Mouse (Mus musculus) heart, adult 8-10 months (tissue): ENCODE measurements at regions not wholly inside any gene's neighbourhood (a gene's known extent, or its start where the extent isn't known, plus 50 kb on each side); places are given as distances from the start of the nearest gene placed in this dataset.

Experiments used
- DNase-seq: peaks from one replicate; pipeline ENCODE4 v3.0.0; 2022; ENCODE audit warnings: low spot score

DNA sequence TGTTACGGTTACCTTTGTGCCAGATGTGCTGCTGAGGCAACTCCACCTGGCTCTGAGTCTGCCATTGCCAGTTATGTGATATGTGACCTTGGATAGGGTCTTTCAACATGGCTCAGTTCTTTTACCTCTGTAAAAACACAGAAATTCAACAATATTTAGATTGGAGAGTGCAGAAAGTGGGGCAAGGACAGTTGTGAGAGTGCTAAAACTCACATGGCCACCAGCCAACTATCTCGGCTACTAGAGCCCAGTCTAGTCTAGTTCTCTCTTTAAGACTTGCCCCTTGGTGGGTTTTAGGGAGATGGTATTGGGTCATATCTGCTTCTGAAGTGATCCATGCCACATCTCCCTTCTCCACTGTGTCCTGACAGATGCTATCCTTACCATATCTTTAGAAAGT lies 233.0 kb downstream of the Phf14 start:
- no peak for DNase-seq

GRCm38 (mm10) chr6:12145216-12145615 lies 237.6 kb downstream of the Phf14 start:
- no peak for DNase-seq

- DNase-seq = no peak
Measured at GRCm38 (mm10) chr6:12150613-12151333, 243.2 kb downstream of the Phf14 start.

GRCm38 (mm10) chr6:12163971-12164370 lies 256.4 kb downstream of the Phf14 start:
- DNase-seq = no peak

GRCm38 (mm10) chr6:12168533-12168932 lies 260.9 kb downstream of the Phf14 start:
- no peak for DNase-seq

- DNase-seq = no peak
Measured at GRCm38 (mm10) chr6:12169431-12169830, 261.8 kb downstream of the Phf14 start.

GRCm38 (mm10) chr6:12170722-12171121 lies 263.1 kb downstream of the Phf14 start:
- no peak for DNase-seq

GRCm38 (mm10) chr6:12171189-12171588 lies 263.6 kb downstream of the Phf14 start:
- no peak for DNase-seq

DNA sequence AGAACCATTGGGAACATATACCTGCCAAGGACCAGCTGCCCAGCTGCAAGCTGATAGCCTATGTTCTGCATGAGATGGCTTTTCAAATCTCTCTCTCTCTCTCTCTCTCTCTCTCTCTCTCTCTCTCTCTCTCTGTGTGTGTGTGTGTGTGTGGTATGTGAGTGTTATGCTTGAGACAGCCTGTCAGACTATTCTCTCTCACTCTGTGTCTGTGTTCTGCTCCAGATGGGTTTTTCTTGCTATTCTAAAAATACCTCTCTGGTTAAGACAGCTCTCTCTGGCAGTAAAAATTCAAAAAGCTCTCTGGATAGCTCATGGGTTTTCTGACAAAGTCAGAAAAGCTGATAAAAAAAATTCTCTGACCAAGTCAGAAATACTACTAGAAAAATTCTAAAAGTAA lies 270.4 kb downstream of the Phf14 start:
- DNase-seq = no peak

GRCm38 (mm10) chr6:12180951-12181350 lies 273.3 kb downstream of the Phf14 start:
- no peak for DNase-seq

- no peak for DNase-seq
Measured at GRCm38 (mm10) chr6:12210190-12210589, 302.6 kb downstream of the Phf14 start.

DNA sequence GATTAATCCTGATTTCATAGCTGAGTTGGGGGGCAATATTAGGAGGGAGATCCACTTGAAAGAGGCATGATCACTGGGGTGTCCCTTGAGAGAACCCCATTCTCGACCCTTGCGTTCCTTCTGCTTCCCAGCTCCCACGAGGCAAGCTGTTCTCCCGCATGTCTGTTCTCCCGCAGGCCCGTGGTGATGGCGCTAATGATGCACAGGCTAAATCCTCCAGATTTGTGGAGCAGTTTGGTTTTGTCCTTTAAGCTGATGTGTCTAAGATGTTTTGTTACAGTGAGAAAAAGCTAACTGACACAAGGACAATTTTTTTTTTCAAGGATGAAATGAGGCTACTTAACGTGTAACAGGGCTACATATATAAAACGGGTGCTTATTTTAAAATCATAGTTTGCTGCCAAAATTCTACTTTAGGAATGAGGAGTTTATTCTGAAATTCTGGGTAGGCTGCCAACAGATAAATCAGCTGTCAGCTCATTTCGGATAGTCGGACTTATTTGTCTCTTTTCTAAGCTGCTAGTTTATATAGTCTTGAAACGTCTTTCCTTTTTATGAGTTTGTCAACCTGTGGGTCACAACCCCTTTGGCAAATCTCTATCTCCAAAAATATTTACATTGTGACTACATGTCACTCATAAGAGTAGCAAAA lies 307.0 kb downstream of the Phf14 start:
- no peak for DNase-seq

- DNase-seq = no peak
Measured at GRCm38 (mm10) chr6:12215178-12215553, 307.6 kb downstream of the Phf14 start.

DNA sequence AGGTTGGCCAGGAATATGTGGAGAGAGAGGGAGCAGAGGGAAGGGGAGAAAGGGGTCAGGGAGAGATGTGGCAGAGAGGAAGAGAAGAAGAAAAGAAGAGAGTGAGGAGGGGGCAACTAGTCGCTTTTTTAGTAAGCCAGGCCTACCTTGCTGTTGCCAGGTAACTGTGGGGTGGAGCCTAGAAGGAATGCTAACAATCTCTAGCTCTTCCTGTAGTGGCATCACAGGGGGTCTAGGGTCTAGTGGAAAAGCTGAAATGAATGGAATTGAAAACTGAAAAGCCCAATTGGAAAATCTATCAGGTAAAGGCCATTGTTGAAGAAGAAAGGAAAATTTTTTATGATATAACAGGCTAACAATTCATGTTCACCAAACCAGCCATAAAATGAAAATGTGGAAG lies 336.5 kb downstream of the Phf14 start:
- no peak for DNase-seq

- DNase-seq = no peak
Measured at GRCm38 (mm10) chr6:12247975-12248374, 340.4 kb downstream of the Phf14 start.

DNA sequence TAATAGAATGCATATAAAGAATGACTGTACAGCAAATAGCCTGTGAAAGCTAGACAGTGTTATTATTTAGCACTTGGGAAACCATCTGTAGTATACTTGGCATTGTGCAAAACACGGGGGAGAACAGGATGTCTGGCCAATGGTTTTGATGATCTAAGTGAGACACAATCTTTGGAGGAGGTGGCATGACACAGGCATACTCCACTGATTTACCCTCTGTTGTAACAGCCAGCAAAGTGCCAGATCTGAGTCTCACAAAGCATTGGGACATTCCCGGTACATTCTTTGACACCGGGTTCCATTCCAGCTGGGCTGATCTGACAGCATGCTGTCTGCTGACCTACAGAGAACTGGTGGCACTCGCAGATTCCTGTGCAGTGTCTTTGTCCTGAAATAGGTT lies 341.0 kb downstream of the Phf14 start:
- DNase-seq = peak; percentile 2

DNA sequence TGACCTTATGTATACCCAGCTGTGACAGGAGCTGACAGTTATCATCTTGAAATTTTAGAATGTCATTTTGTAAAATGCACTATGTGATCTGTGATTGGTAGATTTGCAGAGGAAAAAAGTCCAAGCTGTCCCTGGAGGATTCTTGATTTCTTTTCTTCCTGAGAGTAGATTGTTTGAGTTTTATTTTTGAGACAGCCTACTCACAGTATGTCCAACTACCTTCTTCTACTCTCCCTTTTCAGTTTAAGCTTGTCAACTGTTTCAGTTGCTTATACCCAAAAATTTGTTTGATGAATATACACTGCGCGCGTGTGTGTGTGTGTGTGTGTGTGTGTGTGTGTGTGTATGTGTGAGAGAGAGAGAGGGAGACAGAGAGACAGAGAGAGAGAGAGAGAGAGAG lies 346.9 kb downstream of the Phf14 start:
- DNase-seq = no peak

- DNase-seq = no peak
Measured at GRCm38 (mm10) chr6:12255434-12255833, 347.8 kb downstream of the Phf14 start.

- DNase-seq = no peak
Measured at GRCm38 (mm10) chr6:12258273-12258672, 350.7 kb downstream of the Phf14 start.

DNA sequence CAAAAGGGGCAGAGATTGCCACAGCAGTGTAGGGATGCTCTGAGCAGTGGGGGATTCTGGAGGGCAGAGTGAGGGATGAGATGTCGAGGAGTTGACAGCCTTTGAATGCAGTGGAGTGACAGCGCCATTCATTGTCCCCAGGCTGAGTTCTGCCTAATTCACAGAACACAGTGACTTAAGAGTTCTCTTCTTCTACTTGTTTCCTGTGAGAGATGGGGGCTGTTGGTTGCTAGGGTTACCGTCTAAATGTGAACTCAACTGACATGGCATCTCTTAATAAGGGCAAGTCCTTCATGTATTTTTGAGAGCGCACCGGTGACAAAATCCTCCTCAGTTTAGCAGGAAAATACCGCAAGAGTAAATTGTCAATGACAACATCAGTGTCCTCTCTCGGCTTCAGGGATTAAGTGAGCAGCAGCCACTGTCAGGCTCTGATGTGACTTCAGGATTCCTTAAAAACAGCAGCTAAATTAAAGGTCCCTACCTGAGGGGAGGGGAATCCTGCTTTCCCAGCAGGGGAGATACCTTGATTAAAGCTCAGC lies 351.4 kb downstream of the Phf14 start:
- no peak for DNase-seq

DNA sequence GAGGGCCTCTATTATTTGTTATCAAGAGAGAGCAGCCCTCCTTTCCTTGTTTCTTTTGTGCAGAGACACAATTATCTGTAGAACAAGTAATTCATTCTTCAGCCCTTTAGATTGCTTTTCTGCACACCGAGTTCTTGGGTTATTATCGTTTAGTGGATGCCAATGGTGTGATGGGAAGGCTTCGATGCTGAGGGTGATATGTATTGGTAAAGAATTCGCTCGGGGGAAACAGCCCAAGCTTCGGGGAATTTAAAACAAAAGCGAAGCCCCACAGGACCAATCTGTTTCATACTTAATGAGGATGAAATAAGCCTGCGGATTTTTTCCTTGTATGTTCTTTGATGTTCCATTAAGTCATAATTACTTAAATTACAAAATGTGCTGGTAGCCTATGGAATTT lies 352.0 kb downstream of the Phf14 start:
- DNase-seq = no peak

- peak; percentile 9 for DNase-seq
Measured at GRCm38 (mm10) chr6:12260325-12261076, 352.9 kb downstream of the Phf14 start.
